Mouse (Mus musculus): ENCODE data around the gene Pak1.

GRCm38 (mm10) chr7:97864531-97864930 lies 76.2 kb downstream of the Pak1 start:
- TF ChIP-seq CTCF (IDR thresholded peaks at IDR 0.05; ENCODE audit: low read depth) (no peak), EP300 (IDR thresholded peaks at IDR 0.05; ENCODE audit: low read depth) (no peak)
